Mouse (Mus musculus) sigmoid colon, adult 10 weeks (tissue): ENCODE data around the gene Mrpl1. TPM values are rescaled to one million over a fixed set of nuclear protein-coding genes. Genes with fewer than 3 reads are reported as not detected.

Source experiments
- polyA plus RNA-seq: library from polyadenylated mRNA; stranded (reverse); fragments of 350-450 nt; fragmentation: Illumina TruSeq; extraction: RNeasy Lipid Tissue Mini Kit (QIAGEN cat#74804); gene quantifications from one replicate; pipeline ENCODE4 v1.2.3, GENCODE M21; 2014; ENCODE audit warnings: low read depth, low replicate concordance

Gene Mrpl1
- 52.9 TPM for polyA plus RNA-seq

GRCm38 (mm10) chr5:96209459-96209858, at the start of gene Mrpl1:
Gene Mrpl1 (plus strand): TSS chr5:96209493.

GRCm38 (mm10) chr5:96164021-96164411, 45.3 kb upstream of the Mrpl1 start, which contains the start of gene Cnot6l:
Gene Cnot6l (minus strand): TSS chr5:96164171.

Other genes starting within 250 kb of the Mrpl1 start
- 138 TPM for gene Cnot6l, start 45.3 kb upstream of the Mrpl1 start, polyA plus RNA-seq
- gene Fras1, start 164.5 kb downstream of the Mrpl1 start, polyA plus RNA-seq: 0.25 TPM